Mouse (Mus musculus) thymus, postnatal 0 days (tissue): ENCODE data around the gene Nol3. TPM values are rescaled to one million over a fixed set of nuclear protein-coding genes. Genes with fewer than 3 reads are reported as not detected.

Experiments
- microRNA counts: library from miRNA; unstranded; fragments of <30 nt; microRNA quantifications from one replicate; lab custom pipeline; 2015
- microRNA-seq: library from miRNA; unstranded; fragments of <30 nt; microRNA quantifications from one replicate; pipeline ENCODE4, GENCODE M21; 2016; ENCODE audit warnings: borderline number of aligned reads
- polyA plus RNA-seq: library from polyadenylated mRNA; unstranded; fragments of >200 nt; fragmentation: Nextera tagmentation; extraction: Ambion mirVana; gene quantifications from 2 replicates; pipeline ENCODE4 v1.2.1, GENCODE M21; 2015

The Nol3 gene
- polyA plus RNA-seq, 1 experiment from 2014 or later: 0.47 TPM

MicroRNAs within 50 kb of the gene (microRNA counts, 519-probe panel; counts per million panel counts)
- 473 counts per million, percentile 71 among the panel's probes with 10 or more counts for microRNA mmu-miR-328 (lab: Ali Mortazavi, UCI)

Small RNA genes lying within 50 kb of the gene (microRNA-seq; reads per million reads assigned to microRNA genes)
- gene Gm27320 (not detected), gene Mir328 (251 reads per million, percentile 56 among the genes with 10 or more reads in this experiment)

Other genes with a start within 250 kb of the Nol3 start
- 0.07 TPM in 1 of 2 replicates, not detected in the other for gene Ces3a, start 227.5 kb upstream of the Nol3 start, polyA plus RNA-seq
- gene Ces3b, start 192.4 kb upstream of the Nol3 start, polyA plus RNA-seq: not detected in 2 replicates
- 0.06 and 0.14 TPM in 2 replicates for gene Ces4a, start 144.3 kb upstream of the Nol3 start, polyA plus RNA-seq
- gene Cbfb, start 105.5 kb upstream of the Nol3 start, polyA plus RNA-seq: 68.5 and 77.3 TPM in 2 replicates
- gene D230025D16Rik, start 51.0 kb upstream of the Nol3 start, polyA plus RNA-seq: 18.1 and 18.6 TPM in 2 replicates
- 4.9 and 5.6 TPM in 2 replicates for gene B3gnt9, start 21.0 kb upstream of the Nol3 start, polyA plus RNA-seq
- 51.0 and 57.0 TPM in 2 replicates for gene Tradd, start 11.5 kb upstream of the Nol3 start, polyA plus RNA-seq
- 7.6 and 8.2 TPM in 2 replicates for gene Fbxl8, start 11.5 kb upstream of the Nol3 start, polyA plus RNA-seq
- gene Hsf4, start 6.3 kb upstream of the Nol3 start, polyA plus RNA-seq: not detected in 2 replicates
- gene 4931428F04Rik, start 13.7 kb downstream of the Nol3 start, polyA plus RNA-seq: 3.2 and 4.2 TPM in 2 replicates
- gene Exoc3l, start 20.0 kb downstream of the Nol3 start, polyA plus RNA-seq: 4.0 and 5.1 TPM in 2 replicates
- gene E2f4, start 21.5 kb downstream of the Nol3 start, polyA plus RNA-seq: 81.7 and 103 TPM in 2 replicates
- 9.3 and 9.4 TPM in 2 replicates for gene Elmo3, start 29.5 kb downstream of the Nol3 start, polyA plus RNA-seq
- 2.1 and 4.3 TPM in 2 replicates for gene Lrrc29, start 50.1 kb downstream of the Nol3 start, polyA plus RNA-seq
- gene Tmem208, start 50.2 kb downstream of the Nol3 start, polyA plus RNA-seq: 145 and 149 TPM in 2 replicates
- 0.85 and 1.1 TPM in 2 replicates for gene Fhod1, start 71.8 kb downstream of the Nol3 start, polyA plus RNA-seq
- gene Slc9a5, start 72.7 kb downstream of the Nol3 start, polyA plus RNA-seq: 0.48 and 0.60 TPM in 2 replicates
- gene Plekhg4, start 97.1 kb downstream of the Nol3 start, polyA plus RNA-seq: 0.09 and 0.21 TPM in 2 replicates
- gene Kctd19, start 137.4 kb downstream of the Nol3 start, polyA plus RNA-seq: 0.04 and 0.31 TPM in 2 replicates
- 0.28 and 0.47 TPM in 2 replicates for gene Lrrc36, start 137.4 kb downstream of the Nol3 start, polyA plus RNA-seq
- gene Tppp3, start 195.4 kb downstream of the Nol3 start, polyA plus RNA-seq: 31.9 and 42.4 TPM in 2 replicates
- gene Zdhhc1, start 220.8 kb downstream of the Nol3 start, polyA plus RNA-seq: 5.8 and 6.9 TPM in 2 replicates
- gene Hsd11b2, start 242.6 kb downstream of the Nol3 start, polyA plus RNA-seq: 0.26 and 0.28 TPM in 2 replicates